Mouse (Mus musculus): ENCODE data around the gene Gm49378. TPM values are rescaled to one million over a fixed set of nuclear protein-coding genes. Genes with fewer than 3 reads are reported as not detected.

Gm49378 gene
- polyA plus RNA-seq, 1 experiment from 2014 or later: 4.1 TPM

GRCm38 (mm10) chr14:55616844-55617243, 20.9 kb downstream of the Gm49378 start:
- no peaks in the 10 kb centered on the region for H3K36me3 ChIP-seq (ENCODE audit: control insufficient read depth, insufficient read depth, low read length)
- ATAC-seq (ENCODE audit: low FRiP score, low TSS enrichment): no peak
- no peak overlapping the region for H3K4me3 ChIP-seq (replicated peaks; ENCODE audit: low read depth, low read length)
- H3K4me1 ChIP-seq (ENCODE audit: control insufficient read depth, insufficient read depth, low read length): no peaks in the 10 kb centered on the region
- no peaks in the 10 kb centered on the region for H3K9me3 ChIP-seq (ENCODE audit: control insufficient read depth, low read length)
- 94% methylated on average over 2 of the region's 2 CpGs for WGBS
- no peak overlapping the region for H3K9ac ChIP-seq (replicated peaks; ENCODE audit: low read length)
- DNase-seq: no peak
- no peak overlapping the region for H3K27ac ChIP-seq (replicated peaks; ENCODE audit: low read depth, low read length)
- no peak overlapping the region for H3K4me2 ChIP-seq (ENCODE audit: low read length)
- H3K27me3 ChIP-seq (ENCODE audit: control insufficient read depth, insufficient read depth, low read length): no peaks in the 10 kb centered on the region

- DNase-seq: no peak
- Histone ChIP-seq H3K27me3 (ENCODE audit: control insufficient read depth, insufficient read depth, low read length) (no peaks in the 10 kb centered on the region), H3K9ac (replicated peaks; ENCODE audit: low read length) (no peak overlapping the region), H3K9me3 (ENCODE audit: control insufficient read depth, low read length) (no peaks in the 10 kb centered on the region), H3K4me2 (ENCODE audit: low read length) (no peak overlapping the region), H3K4me1 (ENCODE audit: control insufficient read depth, insufficient read depth, low read length) (no peaks in the 10 kb centered on the region), H3K27ac (replicated peaks; ENCODE audit: low read depth, low read length) (no peak overlapping the region), H3K4me3 (replicated peaks; ENCODE audit: low read depth, low read length) (no peak overlapping the region), H3K36me3 (ENCODE audit: control insufficient read depth, insufficient read depth, low read length) (peaks cover 2% of the 10 kb centered on the region; the same call in 1 of the 2 replicates)
- no peak for ATAC-seq (ENCODE audit: low FRiP score, low TSS enrichment)
- 54% methylated on average over 2 of the region's 2 CpGs for WGBS
Measured at GRCm38 (mm10) chr14:55615876-55616275, 21.8 kb downstream of the Gm49378 start.

GRCm38 (mm10) chr14:55614565-55615178, 23.0 kb downstream of the Gm49378 start:
- Histone ChIP-seq H3K27ac (replicated peaks; ENCODE audit: low read depth, low read length) (no peak overlapping the region), H3K4me2 (ENCODE audit: low read length) (no peak overlapping the region), H3K27me3 (ENCODE audit: control insufficient read depth, insufficient read depth, low read length) (no peaks in the 10 kb centered on the region), H3K9ac (replicated peaks; ENCODE audit: low read length) (no peak overlapping the region), H3K4me3 (replicated peaks; ENCODE audit: low read depth, low read length) (no peak overlapping the region), H3K9me3 (ENCODE audit: control insufficient read depth, low read length) (no peaks in the 10 kb centered on the region), H3K36me3 (ENCODE audit: control insufficient read depth, insufficient read depth, low read length) (peaks cover 12% of the 10 kb centered on the region), H3K4me1 (ENCODE audit: control insufficient read depth, insufficient read depth, low read length) (no peaks in the 10 kb centered on the region)
- DNase-seq (no peak), ATAC-seq (ENCODE audit: low FRiP score, low TSS enrichment) (no peak)
- 84% methylated on average over 7 of the region's 7 CpGs for WGBS

GRCm38 (mm10) chr14:55613346-55613745, 24.3 kb downstream of the Gm49378 start:
- Histone ChIP-seq H3K4me1 (ENCODE audit: control insufficient read depth, insufficient read depth, low read length) (no peaks in the 10 kb centered on the region), H3K9ac (replicated peaks; ENCODE audit: low read length) (no peak overlapping the region), H3K27me3 (ENCODE audit: control insufficient read depth, insufficient read depth, low read length) (no peaks in the 10 kb centered on the region), H3K36me3 (ENCODE audit: control insufficient read depth, insufficient read depth, low read length) (peaks cover 26% of the 10 kb centered on the region), H3K9me3 (ENCODE audit: control insufficient read depth, low read length) (no peaks in the 10 kb centered on the region), H3K4me2 (ENCODE audit: low read length) (no peak overlapping the region), H3K27ac (replicated peaks; ENCODE audit: low read depth, low read length) (no peak overlapping the region), H3K4me3 (replicated peaks; ENCODE audit: low read depth, low read length) (no peak overlapping the region)
- DNase-seq: no peak
- 62% methylated on average over 6 of the region's 6 CpGs for WGBS
- ATAC-seq (ENCODE audit: low FRiP score, low TSS enrichment): no peak

- no peak for ATAC-seq (ENCODE audit: low FRiP score, low TSS enrichment)
- DNase-seq: no peak
- Histone ChIP-seq H3K27ac (replicated peaks; ENCODE audit: low read depth, low read length) (no peak overlapping the region), H3K9ac (replicated peaks; ENCODE audit: low read length) (no peak overlapping the region), H3K27me3 (ENCODE audit: control insufficient read depth, insufficient read depth, low read length) (no peaks in the 10 kb centered on the region), H3K4me3 (replicated peaks; ENCODE audit: low read depth, low read length) (no peak overlapping the region), H3K36me3 (ENCODE audit: control insufficient read depth, insufficient read depth, low read length) (peaks cover 65% of the 10 kb centered on the region), H3K9me3 (ENCODE audit: control insufficient read depth, low read length) (no peaks in the 10 kb centered on the region), H3K4me2 (ENCODE audit: low read length) (no peak overlapping the region), H3K4me1 (ENCODE audit: control insufficient read depth, insufficient read depth, low read length) (no peaks in the 10 kb centered on the region)
- 95% methylated on average over 6 of the region's 6 CpGs for WGBS
Measured at GRCm38 (mm10) chr14:55608339-55608738, 29.4 kb downstream of the Gm49378 start.

- DNase-seq: no peak
- no peak for ATAC-seq (ENCODE audit: low FRiP score, low TSS enrichment)
- 95% methylated on average over 16 of the region's 16 CpGs for WGBS
Measured at GRCm38 (mm10) chr14:55605743-55606459, 31.8 kb downstream of the Gm49378 start.

GRCm38 (mm10) chr14:55604823-55605222, 32.9 kb downstream of the Gm49378 start:
- DNase-seq (no peak), ATAC-seq (ENCODE audit: low FRiP score, low TSS enrichment) (no peak)
- Histone ChIP-seq H3K4me1 (ENCODE audit: control insufficient read depth, insufficient read depth, low read length) (no peaks in the 10 kb centered on the region), H3K4me3 (replicated peaks; ENCODE audit: low read depth, low read length) (no peak overlapping the region), H3K9ac (replicated peaks; ENCODE audit: low read length) (no peak overlapping the region), H3K4me2 (ENCODE audit: low read length) (no peak overlapping the region), H3K36me3 (ENCODE audit: control insufficient read depth, insufficient read depth, low read length) (peaks cover 89% of the 10 kb centered on the region), H3K9me3 (ENCODE audit: control insufficient read depth, low read length) (no peaks in the 10 kb centered on the region), H3K27me3 (ENCODE audit: control insufficient read depth, insufficient read depth, low read length) (no peaks in the 10 kb centered on the region), H3K27ac (replicated peaks; ENCODE audit: low read depth, low read length) (no peak overlapping the region)
- WGBS: 94% methylated on average over 11 of the region's 11 CpGs

More at GRCm38 (mm10) chr14:55605743-55606459, 31.8 kb downstream of the Gm49378 start:
- no peak overlapping the region for H3K9ac ChIP-seq (replicated peaks; ENCODE audit: low read length)
- no peaks in the 10 kb centered on the region for H3K27me3 ChIP-seq (ENCODE audit: control insufficient read depth, insufficient read depth, low read length)
- H3K27ac ChIP-seq (replicated peaks; ENCODE audit: low read depth, low read length): no peak overlapping the region
- H3K9me3 ChIP-seq (ENCODE audit: control insufficient read depth, low read length): no peaks in the 10 kb centered on the region
- peaks cover 88% of the 10 kb centered on the region for H3K36me3 ChIP-seq (ENCODE audit: control insufficient read depth, insufficient read depth, low read length)
- H3K4me2 ChIP-seq (ENCODE audit: low read length): no peak overlapping the region
- no peak overlapping the region for H3K4me3 ChIP-seq (replicated peaks; ENCODE audit: low read depth, low read length)
- H3K4me1 ChIP-seq (ENCODE audit: control insufficient read depth, insufficient read depth, low read length): no peaks in the 10 kb centered on the region

- WGBS: 21% methylated on average over 19 of the region's 19 CpGs
- H3K9ac ChIP-seq (replicated peaks; ENCODE audit: low read length): peak overlapping the region; percentile 36; the same call in 1 of the 2 replicates
Measured at GRCm38 (mm10) chr14:55603633-55604576, 33.8 kb downstream of the Gm49378 start.

More at GRCm38 (mm10) chr14:55603633-55604576, 33.8 kb downstream of the Gm49378 start:
- H3K4me2 ChIP-seq (ENCODE audit: low read length): peak overlapping the region; percentile 28
- no peaks in the 10 kb centered on the region for H3K27me3 ChIP-seq (ENCODE audit: control insufficient read depth, insufficient read depth, low read length)
- H3K36me3 ChIP-seq (ENCODE audit: control insufficient read depth, insufficient read depth, low read length): peaks cover 89% of the 10 kb centered on the region
- no peak overlapping the region for H3K27ac ChIP-seq (replicated peaks; ENCODE audit: low read depth, low read length)
- no peak overlapping the region for H3K4me3 ChIP-seq (replicated peaks; ENCODE audit: low read depth, low read length)
- ATAC-seq (ENCODE audit: low FRiP score, low TSS enrichment) (peak; percentile 87), DNase-seq (peak; percentile 83)
- H3K4me1 ChIP-seq (ENCODE audit: control insufficient read depth, insufficient read depth, low read length): no peaks in the 10 kb centered on the region
- H3K9me3 ChIP-seq (ENCODE audit: control insufficient read depth, low read length): no peaks in the 10 kb centered on the region

Data from midbrain, embryonic 14.5 days (tissue).